Mouse (Mus musculus) right cerebral cortex, postnatal 14 days (tissue): ENCODE results near the gene Olfr1318.
A peak's percentile ranks its signal among the peaks of the same experiment; 100 is the strongest.

ENCODE experiments used
- DNase-seq: peaks from one replicate; pipeline ENCODE4 v3.0.0; 2022

Gene Olfr1318

GRCm38 (mm10) chr2:112153898-112154297 lies at the start of gene Olfr1318:
Gene Olfr1318, plus strand, starts transcription at chr2:112154198.
- no peak for DNase-seq

- no peak for DNase-seq
Observed at GRCm38 (mm10) chr2:112115340-112115739, 38.7 kb upstream of the Olfr1318 start, which contains the start of gene Olfr1315-ps1. Gene Olfr1315-ps1, minus strand, starts transcription at chr2:112115440.

- no peak for DNase-seq
Observed at GRCm38 (mm10) chr2:112134877-112135276, 19.1 kb upstream of the Olfr1318 start, which contains the start of gene Olfr1316. Gene Olfr1316, minus strand, starts transcription at chr2:112134977.

GRCm38 (mm10) chr2:112140029-112140428 lies 14.0 kb upstream of the Olfr1318 start, which contains the start of gene Olfr1317:
Gene Olfr1317, plus strand, starts transcription at chr2:112140329.
- DNase-seq, result no peak

- peak; percentile 10 for DNase-seq
Observed at GRCm38 (mm10) chr2:112196859-112197258, 42.9 kb downstream of the Olfr1318 start.

GRCm38 (mm10) chr2:112203056-112203455 lies 49.1 kb downstream of the Olfr1318 start:
- no peak for DNase-seq
